Mouse (Mus musculus) intestine, postnatal 0 days (tissue): ENCODE measurements around the gene Tescl. TPM values are rescaled to one million over a fixed set of nuclear protein-coding genes. Genes with fewer than 3 reads are reported as not detected.
A peak's percentile ranks its signal among the peaks of the same experiment; 100 is the strongest.

ENCODE experiments used
- ATAC-seq: fragments of 200-750 bp; cut with Nextera tagmentation; 2 replicates; pipeline ENCODE4 v1.8.0; 2017; ENCODE audit warnings: mild to moderate bottlenecking, moderate TSS enrichment, moderate library complexity
- H3K27ac ChIP-seq: fragments of 300-500 bp; sonication (generic); 2 replicates; pipeline ENCODE4 v1.5.1; 2014; ENCODE audit warnings: mild to moderate bottlenecking, low read depth, low read length, moderate library complexity
- H3K27me3 ChIP-seq: fragments of 300-500 bp; sonication (generic); replicated peaks from 2 replicates; pipeline ENCODE4 v1.6.1; 2014; ENCODE audit warnings: low read length, mixed read lengths; ENCODE audit not compliant: control insufficient read depth, insufficient read depth
- H3K36me3 ChIP-seq: fragments of 300-500 bp; sonication (generic); 2 replicates; pipeline ENCODE4 v1.6.1; 2014; ENCODE audit warnings: mild to moderate bottlenecking, moderate library complexity; ENCODE audit not compliant: control insufficient read depth, insufficient read depth
- H3K4me1 ChIP-seq: fragments of 300-500 bp; sonication (generic); replicated peaks from 2 replicates; pipeline ENCODE4 v1.6.1; 2014; ENCODE audit warnings: antibody characterized with exemption, low read length, mixed read lengths; ENCODE audit not compliant: control insufficient read depth, insufficient read depth
- H3K4me2 ChIP-seq: fragments of 300-500 bp; sonication (generic); replicated peaks from 2 replicates; pipeline ENCODE4 v1.6.1; 2014; ENCODE audit warnings: low read depth, mild to moderate bottlenecking, moderate library complexity
- H3K4me3 ChIP-seq: fragments of 300-500 bp; sonication (generic); 2 replicates; pipeline ENCODE4 v1.5.1; 2014; ENCODE audit warnings: low read depth, low read length
- H3K9ac ChIP-seq: fragments of 300-500 bp; sonication (generic); 2 replicates; pipeline ENCODE4 v1.6.1; 2014; ENCODE audit warnings: mild to moderate bottlenecking, low read depth, low read length
- H3K9me3 ChIP-seq: fragments of 300-500 bp; sonication (generic); 2 replicates; pipeline ENCODE4 v1.6.1; 2016; ENCODE audit warnings: mixed run types; ENCODE audit not compliant: control insufficient read depth
- CTCF ChIP-seq: sonication (generic); IDR thresholded peaks from 2 replicates; pipeline ENCODE4 v1.5.1; 2016; ENCODE audit warnings: low read depth, mild to moderate bottlenecking, control low read depth, antibody characterized with exemption, moderate library complexity
- WGBS: fragments of 180-500 bp; shearing (Covaris S2); extraction: QIAGEN DNeasy Blood & Tissue Kit; methylation state at CpG from one replicate; pipeline ENCODE4 v1.1.7; 2014; 5-methylcytosine and 5-hydroxymethylcytosine counted together
- microRNA-seq: library from miRNA; unstranded; fragments of <30 nt; microRNA quantifications from one replicate; pipeline ENCODE4, GENCODE M21; 2016
- polyA plus RNA-seq: library from polyadenylated mRNA; unstranded; fragments of >200 nt; fragmentation: Nextera tagmentation; extraction: Ambion mirVana; gene quantifications from 2 replicates; pipeline ENCODE4 v1.2.1, GENCODE M21; 2015

The Tescl gene
- polyA plus RNA-seq, 1 experiment from 2014 or later, result not detected

DNA sequence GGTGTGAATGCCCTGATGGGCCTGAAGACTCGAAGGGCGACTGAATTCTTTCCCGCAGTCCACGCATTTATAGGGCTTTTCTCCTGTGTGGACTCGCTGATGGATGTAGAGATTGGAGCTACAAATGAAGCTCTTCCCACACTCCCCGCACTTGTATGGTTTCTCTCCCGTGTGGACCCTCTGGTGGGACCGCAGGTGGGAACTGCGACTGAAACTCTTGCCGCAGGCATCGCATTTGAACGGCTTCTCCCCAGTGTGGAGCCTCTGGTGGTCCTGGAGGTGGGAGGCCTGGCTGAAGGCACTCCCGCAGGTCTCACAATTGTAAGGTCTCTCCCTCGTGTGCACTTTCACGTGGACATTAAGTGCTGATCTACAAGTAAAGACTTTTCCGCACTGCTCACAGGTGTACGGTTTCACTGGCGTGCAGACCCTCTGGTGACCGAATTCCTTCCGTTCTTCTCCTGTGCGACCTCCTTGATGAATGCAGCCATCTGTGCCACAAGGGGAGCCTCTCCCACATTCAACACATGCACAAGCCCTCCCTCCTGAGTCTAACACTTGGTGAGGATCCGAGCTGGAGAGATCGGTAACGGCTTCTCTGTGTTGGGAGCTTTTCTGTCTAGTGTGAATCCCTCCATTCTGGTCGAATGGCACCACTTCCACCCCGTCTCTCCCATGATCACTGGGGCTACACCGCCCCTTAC is 42.2 kb downstream of the Tescl start:
- H3K27ac ChIP-seq, result peak overlapping the region; percentile 28; the same call in 1 of the 2 replicates
- H3K4me3 ChIP-seq, result no peak overlapping the region
- ATAC-seq, result no peak
- no peak for TF ChIP-seq CTCF
- no peaks in the 10 kb centered on the region for H3K27me3 ChIP-seq
- no peaks in the 10 kb centered on the region for H3K9me3 ChIP-seq
- H3K4me2 ChIP-seq, result no peak overlapping the region
- 92% methylated on average over 27 of the region's 27 CpGs for WGBS
- H3K36me3 ChIP-seq, result peaks cover 46% of the 10 kb centered on the region
- no peaks in the 10 kb centered on the region for H3K4me1 ChIP-seq
- no peak overlapping the region for H3K9ac ChIP-seq

- TF ChIP-seq CTCF, result no peak
- no peak overlapping the region for H3K9ac ChIP-seq
- H3K36me3 ChIP-seq, result peaks cover 33% of the 10 kb centered on the region
- no peak overlapping the region for H3K27ac ChIP-seq
- no peaks in the 10 kb centered on the region for H3K4me1 ChIP-seq
- no peak overlapping the region for H3K4me2 ChIP-seq
- no peaks in the 10 kb centered on the region for H3K9me3 ChIP-seq
- 95% methylated on average over 4 of the region's 4 CpGs for WGBS
- no peak overlapping the region for H3K4me3 ChIP-seq
- H3K27me3 ChIP-seq, result no peaks in the 10 kb centered on the region
- no peak for ATAC-seq
Measured at GRCm38 (mm10) chr7:24290106-24290693, 43.5 kb downstream of the Tescl start.

- Histone ChIP-seq H3K27me3 (no peaks in the 10 kb centered on the region), H3K4me3 (no peak overlapping the region), H3K9me3 (no peaks in the 10 kb centered on the region), H3K9ac (no peak overlapping the region), H3K4me2 (no peak overlapping the region), H3K27ac (no peak overlapping the region), H3K4me1 (no peaks in the 10 kb centered on the region), H3K36me3 (peaks cover 20% of the 10 kb centered on the region)
- WGBS, result 92% methylated on average over 6 of the region's 6 CpGs
- no peak for TF ChIP-seq CTCF
- ATAC-seq, result no peak
Measured at GRCm38 (mm10) chr7:24288512-24288911, 45.2 kb downstream of the Tescl start.

DNA sequence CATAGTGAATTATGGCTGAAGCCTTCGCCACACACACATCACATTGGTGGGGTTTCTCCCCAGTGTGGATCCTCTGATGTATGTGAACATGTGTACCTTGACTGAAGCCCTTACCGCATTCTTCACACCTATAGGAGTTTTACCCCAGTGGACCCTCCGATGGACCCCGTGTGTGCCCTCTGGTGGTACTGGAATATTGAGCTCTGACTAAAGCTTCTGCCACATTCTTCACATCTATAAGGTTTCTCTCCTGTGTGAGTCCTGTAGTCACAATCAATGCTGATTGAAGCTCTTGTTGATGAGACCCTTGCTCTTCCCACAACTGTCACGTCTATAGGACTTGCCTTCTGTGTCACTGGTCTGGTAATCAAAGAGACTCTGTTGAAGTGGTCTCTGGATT is 46.1 kb downstream of the Tescl start:
- Histone ChIP-seq H3K36me3 (peaks cover 16% of the 10 kb centered on the region), H3K9ac (no peak overlapping the region), H3K9me3 (no peaks in the 10 kb centered on the region), H3K4me2 (no peak overlapping the region), H3K4me1 (no peaks in the 10 kb centered on the region), H3K27ac (no peak overlapping the region), H3K4me3 (no peak overlapping the region), H3K27me3 (no peaks in the 10 kb centered on the region)
- no peak for ATAC-seq
- 84% methylated on average over 5 of the region's 5 CpGs for WGBS
- no peak for TF ChIP-seq CTCF

DNA sequence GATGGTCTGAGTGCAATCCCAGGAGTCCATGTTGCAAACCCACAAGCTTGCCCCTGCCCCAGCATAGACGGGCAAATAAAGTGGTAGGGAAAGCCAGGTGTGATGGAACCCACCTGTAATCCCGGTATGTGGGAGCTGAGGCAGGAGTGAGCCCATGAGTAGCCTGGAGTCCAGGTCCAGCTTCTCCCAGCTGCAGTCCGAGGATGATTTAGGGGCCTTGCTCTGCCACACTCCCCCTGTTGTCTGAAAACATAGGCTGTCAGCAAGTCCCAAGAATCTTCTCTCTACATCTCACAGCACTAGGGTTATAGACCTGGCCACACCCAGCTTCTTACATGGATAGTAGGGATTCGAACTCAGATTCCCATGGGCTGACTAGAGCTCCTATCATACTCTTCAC is 46.8 kb downstream of the Tescl start:
- ATAC-seq, result no peak
- TF ChIP-seq CTCF, result no peak
- no peak overlapping the region for H3K4me3 ChIP-seq
- H3K36me3 ChIP-seq, result peaks cover 10% of the 10 kb centered on the region
- H3K4me1 ChIP-seq, result no peaks in the 10 kb centered on the region
- no peaks in the 10 kb centered on the region for H3K9me3 ChIP-seq
- no peaks in the 10 kb centered on the region for H3K27me3 ChIP-seq
- H3K4me2 ChIP-seq, result no peak overlapping the region
- WGBS, result 74% methylated on average over 4 of the region's 4 CpGs
- H3K9ac ChIP-seq, result no peak overlapping the region
- no peak overlapping the region for H3K27ac ChIP-seq

GRCm38 (mm10) chr7:24286090-24286489 is 47.6 kb downstream of the Tescl start:
- peak; percentile 48 for TF ChIP-seq CTCF
- ATAC-seq, result no peak
- Histone ChIP-seq H3K27ac (no peak overlapping the region), H3K9me3 (no peaks in the 10 kb centered on the region), H3K4me1 (no peaks in the 10 kb centered on the region), H3K9ac (no peak overlapping the region), H3K36me3 (peaks cover 2% of the 10 kb centered on the region), H3K27me3 (no peaks in the 10 kb centered on the region), H3K4me2 (no peak overlapping the region), H3K4me3 (no peak overlapping the region)
- WGBS, result 53% methylated on average over 4 of the region's 4 CpGs

Small RNAs within 50 kb of the gene (microRNA-seq; reads per million reads assigned to microRNA genes)
- gene Gm27592, result not detected

Other genes with a start within 250 kb of the Tescl start
- 2.0 and 2.2 TPM in 2 replicates for gene Zfp112, start 221.6 kb downstream of the Tescl start, polyA plus RNA-seq
- gene Zfp235, start 199.8 kb downstream of the Tescl start, polyA plus RNA-seq, result 7.9 and 8.0 TPM in 2 replicates
- 0.37 and 0.72 TPM in 2 replicates for gene Zfp114, start 158.9 kb downstream of the Tescl start, polyA plus RNA-seq
- 3.0 and 3.1 TPM in 2 replicates for gene Zfp111, start 122.5 kb downstream of the Tescl start, polyA plus RNA-seq
- gene Zfp109, start 96.4 kb downstream of the Tescl start, polyA plus RNA-seq, result 0.65 and 0.73 TPM in 2 replicates
- 0.86 and 0.98 TPM in 2 replicates for gene Zfp108, start 79.1 kb downstream of the Tescl start, polyA plus RNA-seq
- 2.2 and 3.2 TPM in 2 replicates for gene Zfp93, start 63.5 kb downstream of the Tescl start, polyA plus RNA-seq
- gene Zfp61, start 32.7 kb downstream of the Tescl start, polyA plus RNA-seq, result 4.6 and 5.1 TPM in 2 replicates
- gene Zfp94, start 17.3 kb downstream of the Tescl start, polyA plus RNA-seq, result 3.1 and 3.2 TPM in 2 replicates
- not detected in 2 replicates for gene Lypd5, start 15.3 kb upstream of the Tescl start, polyA plus RNA-seq
- gene Kcnn4, start 36.3 kb upstream of the Tescl start, polyA plus RNA-seq, result 3.2 and 3.7 TPM in 2 replicates
- gene Smg9, start 65.7 kb upstream of the Tescl start, polyA plus RNA-seq, result 14.0 and 15.1 TPM in 2 replicates
- gene Irgc1, start 118.4 kb upstream of the Tescl start, polyA plus RNA-seq, result not detected in 2 replicates
- gene Plaur, start 128.5 kb upstream of the Tescl start, polyA plus RNA-seq, result 6.9 and 7.8 TPM in 2 replicates
- 1.4 and 1.7 TPM in 2 replicates for gene Cadm4, start 148.1 kb upstream of the Tescl start, polyA plus RNA-seq
- gene Zfp428, start 173.1 kb upstream of the Tescl start, polyA plus RNA-seq, result 11.2 and 12.8 TPM in 2 replicates
- gene AC161166.1, start 178.5 kb upstream of the Tescl start, polyA plus RNA-seq, result 0.05 TPM in 1 of 2 replicates, not detected in the other
- 3.4 TPM in 2 replicates for gene Irgq, start 196.8 kb upstream of the Tescl start, polyA plus RNA-seq
- gene Pinlyp, start 212.2 kb upstream of the Tescl start, polyA plus RNA-seq, result not detected in 2 replicates
- 24.5 and 26.6 TPM in 2 replicates for gene Xrcc1, start 212.4 kb upstream of the Tescl start, polyA plus RNA-seq